ENCODE assay signal across 16 mouse cellular contexts in genomic region chr17:47815446-47815845, GRCm38 (mm10). TPM values are rescaled to one million over a fixed set of nuclear protein-coding genes. Genes with fewer than 3 reads are reported as not detected.
A peak's percentile ranks its signal among the peaks of the same experiment; 100 is the strongest.
DNase-seq lines count a peak whose midpoint lies in the region; ATAC-seq lines count a peak whose summit lies in the region.
"Had no signal": no experiment of that assay in that cellular context is flagged by ENCODE, and none has a peak within 500 bp of the region (broad histone marks: within the 10 kb centered on the region; RNA-seq: fewer than 3 reads in every experiment).

No protein-coding gene starts in this region.

- H3K9me3 ChIP-seq in hindbrain, embryonic 10.5 days = no peaks in the 10 kb centered on the region
- H3K9me3 ChIP-seq in hindbrain, embryonic 12.5 days (replicated peaks) = no peaks in the 10 kb centered on the region
- no peaks in the 10 kb centered on the region for H3K9me3 ChIP-seq in midbrain, embryonic 14.5 days (ENCODE audit: control insufficient read depth, low read length)
- H3K9me3 ChIP-seq in midbrain, embryonic 16.5 days (replicated peaks; ENCODE audit: control insufficient read depth, low read length, poor library complexity, severe bottlenecking) = no peaks in the 10 kb centered on the region
- no peaks in the 10 kb centered on the region for H3K9me3 ChIP-seq in limb, embryonic 15.5 days
- H3K9me3 ChIP-seq in neural tube, embryonic 15.5 days (replicated peaks) = no peaks in the 10 kb centered on the region
- H3K9me3 ChIP-seq: liver, embryonic 15.5 days had no signal

- H3K27me3 ChIP-seq in hindbrain, embryonic 10.5 days (ENCODE audit: insufficient read depth, poor library complexity, severe bottlenecking) = 0 out of 2 replicates have a peak, but pooled peaks cover 4% of the 10 kb centered on the region
- 0 out of 2 replicates have a peak, but pooled peaks cover 4% of the 10 kb centered on the region for H3K27me3 ChIP-seq in hindbrain, embryonic 12.5 days
- H3K27me3 ChIP-seq in midbrain, embryonic 14.5 days (ENCODE audit: control insufficient read depth, insufficient read depth, low read length) = no peaks in the 10 kb centered on the region
- H3K27me3 ChIP-seq in midbrain, embryonic 16.5 days (ENCODE audit: control insufficient read depth, insufficient read depth, low read depth, low read length) = no peaks in the 10 kb centered on the region
- no peaks in the 10 kb centered on the region for H3K27me3 ChIP-seq in limb, embryonic 15.5 days
- H3K27me3 ChIP-seq in neural tube, embryonic 15.5 days (replicated peaks) = peaks cover 20% of the 10 kb centered on the region
- H3K27me3 ChIP-seq: liver, embryonic 15.5 days had no signal

- H3K4me1 ChIP-seq in hindbrain, embryonic 10.5 days (replicated peaks) = peaks cover 53% of the 10 kb centered on the region
- H3K4me1 ChIP-seq in hindbrain, embryonic 12.5 days = peaks cover 29% of the 10 kb centered on the region
- H3K4me1 ChIP-seq in midbrain, embryonic 14.5 days (ENCODE audit: control insufficient read depth, insufficient read depth, low read length) = 0 out of 2 replicates have a peak, but pooled peaks cover 5% of the 10 kb centered on the region
- no peaks in the 10 kb centered on the region; the same call in 1 of the 2 replicates for H3K4me1 ChIP-seq in midbrain, embryonic 16.5 days (ENCODE audit: control insufficient read depth, insufficient read depth, low read length)
- H3K4me1 ChIP-seq in limb, embryonic 15.5 days = peaks cover 44% of the 10 kb centered on the region
- H3K4me1 ChIP-seq in neural tube, embryonic 15.5 days = peaks cover 14% of the 10 kb centered on the region

- peaks cover 53% of the 10 kb centered on the region for H3K36me3 ChIP-seq in hindbrain, embryonic 10.5 days
- H3K36me3 ChIP-seq in hindbrain, embryonic 12.5 days = peaks cover 18% of the 10 kb centered on the region; the same call in 1 of the 2 replicates
- no peaks in the 10 kb centered on the region for H3K36me3 ChIP-seq in midbrain, embryonic 14.5 days (ENCODE audit: control insufficient read depth, insufficient read depth, low read length)
- H3K36me3 ChIP-seq in midbrain, embryonic 16.5 days (ENCODE audit: control insufficient read depth, insufficient read depth, low read length) = no peaks in the 10 kb centered on the region
- peaks cover 55% of the 10 kb centered on the region for H3K36me3 ChIP-seq in limb, embryonic 15.5 days
- H3K36me3 ChIP-seq in neural tube, embryonic 15.5 days = no peaks in the 10 kb centered on the region
- H3K36me3 ChIP-seq: liver, embryonic 15.5 days had no signal

- no peak for DNase-seq in hindbrain, embryonic 10.5 days (ENCODE audit: low spot score)
- DNase-seq in midbrain, embryonic 14.5 days = no peak
- peak; percentile 74 for DNase-seq in ZHBTc4 (ENCODE audit: low read depth, low spot score)
- DNase-seq: adrenal gland, postnatal 25 days; cerebellum, adult 9-10 months; gastrocnemius, postnatal 36 days; layer of hippocampus, adult 9-11 months; lung, postnatal 36 days; spleen, adult 18-20 months had no signal

- H3K9ac ChIP-seq in hindbrain, embryonic 12.5 days = no peak overlapping the region
- H3K9ac ChIP-seq in midbrain, embryonic 14.5 days (replicated peaks; ENCODE audit: low read length) = no peak overlapping the region
- H3K9ac ChIP-seq in midbrain, embryonic 16.5 days (ENCODE audit: low read depth, low read length) = no peak overlapping the region
- no peak overlapping the region for H3K9ac ChIP-seq in limb, embryonic 15.5 days
- no peak overlapping the region for H3K9ac ChIP-seq in neural tube, embryonic 15.5 days (replicated peaks)
- H3K9ac ChIP-seq: liver, embryonic 15.5 days had no signal

- no peak overlapping the region for H3K4me3 ChIP-seq in hindbrain, embryonic 10.5 days
- no peak overlapping the region for H3K4me3 ChIP-seq in hindbrain, embryonic 12.5 days
- H3K4me3 ChIP-seq in midbrain, embryonic 14.5 days (replicated peaks; ENCODE audit: low read depth, low read length) = no peak overlapping the region
- H3K4me3 ChIP-seq in midbrain, embryonic 16.5 days (ENCODE audit: low read depth, low read length) = no peak overlapping the region
- H3K4me3 ChIP-seq in limb, embryonic 15.5 days = no peak overlapping the region
- no peak overlapping the region for H3K4me3 ChIP-seq in neural tube, embryonic 15.5 days (replicated peaks)
- H3K4me3 ChIP-seq: liver, embryonic 15.5 days had no signal

- no peak overlapping the region for H3K4me2 ChIP-seq in hindbrain, embryonic 12.5 days (replicated peaks)
- no peak overlapping the region for H3K4me2 ChIP-seq in midbrain, embryonic 14.5 days (ENCODE audit: low read length)
- no peak overlapping the region for H3K4me2 ChIP-seq in midbrain, embryonic 16.5 days (ENCODE audit: low read length)
- no peak overlapping the region for H3K4me2 ChIP-seq in limb, embryonic 15.5 days
- no peak overlapping the region for H3K4me2 ChIP-seq in neural tube, embryonic 15.5 days
- H3K4me2 ChIP-seq: liver, embryonic 15.5 days; midbrain, embryonic 11.5 days had no signal

- H3K27ac ChIP-seq in hindbrain, embryonic 10.5 days = peak overlapping the region; percentile 35; the same call in 1 of the 2 replicates
- no peak overlapping the region for H3K27ac ChIP-seq in hindbrain, embryonic 12.5 days
- no peak overlapping the region for H3K27ac ChIP-seq in midbrain, embryonic 14.5 days (replicated peaks; ENCODE audit: low read depth, low read length)
- H3K27ac ChIP-seq in midbrain, embryonic 16.5 days (ENCODE audit: low read length) = no peak overlapping the region
- peak overlapping the region; percentile 14; the same call in 1 of the 2 replicates for H3K27ac ChIP-seq in limb, embryonic 15.5 days
- no peak overlapping the region for H3K27ac ChIP-seq in neural tube, embryonic 15.5 days (replicated peaks)
- H3K27ac ChIP-seq: liver, embryonic 15.5 days had no signal

- WGBS in hindbrain, embryonic 10.5 days = 54% methylated on average over 10 of the region's 10 CpGs
- WGBS in hindbrain, embryonic 12.5 days = 37% methylated on average over 10 of the region's 10 CpGs
- 54% methylated on average over 10 of the region's 10 CpGs for WGBS in midbrain, embryonic 14.5 days
- 62% methylated on average over 10 of the region's 10 CpGs for WGBS in midbrain, embryonic 16.5 days
- WGBS in limb, embryonic 15.5 days = 47% methylated on average over 10 of the region's 10 CpGs
- WGBS in neural tube, embryonic 15.5 days = 50% methylated on average over 10 of the region's 10 CpGs

- no peak for ATAC-seq in hindbrain, embryonic 12.5 days (ENCODE audit: low FRiP score)
- ATAC-seq in midbrain, embryonic 14.5 days (ENCODE audit: low FRiP score, low TSS enrichment) = 0 out of 2 replicates have a peak, but pooled peaks have one; percentile 41
- ATAC-seq in midbrain, embryonic 16.5 days = no peak
- ATAC-seq in limb, embryonic 15.5 days (ENCODE audit: insufficient number of reproducible peaks, low FRiP score, low TSS enrichment, low read depth) = no peak
- ATAC-seq in neural tube, embryonic 15.5 days (ENCODE audit: low FRiP score) = no peak
- ATAC-seq: hindbrain, embryonic 16.5 days had no signal

RNA-seq across cellular contexts. Expression of gene Mdfi, which starts 19.0 kb away (rescaled TPM):
- polyA plus RNA-seq in hindbrain, embryonic 10.5 days (2016; fragmentation: Nextera tagmentation; extraction: Ambion mirVana) = 19.9 and 30.6 TPM in 2 replicates
- 15.0 and 20.9 TPM in 2 replicates for polyA plus RNA-seq in hindbrain, embryonic 12.5 days (2016; fragmentation: Nextera tagmentation; extraction: Ambion mirVana)
- polyA plus RNA-seq in midbrain, embryonic 14.5 days (2014; fragmentation: Nextera tagmentation; extraction: Ambion mirVana) = 8.3 and 8.4 TPM in 2 replicates
- polyA plus RNA-seq in midbrain, embryonic 16.5 days (2015; fragmentation: Nextera tagmentation; extraction: Ambion mirVana) = 2.4 and 2.9 TPM in 2 replicates
- polyA plus RNA-seq in limb, embryonic 15.5 days (2015; fragmentation: Nextera tagmentation; extraction: Ambion mirVana) = 17.5 and 18.2 TPM in 2 replicates
- 3.3 and 4.4 TPM in 2 replicates for polyA plus RNA-seq in neural tube, embryonic 15.5 days (2015; fragmentation: Nextera tagmentation; extraction: Ambion mirVana)

Comparison
In these comparisons a context has a peak if more than half of its experiments do, and no peak if none do; other contexts are left out.
1. H3K27ac ChIP-seq: peak in hindbrain, embryonic 10.5 days (single experiment) and limb, embryonic 15.5 days (single experiment); none in hindbrain, embryonic 12.5 days (single experiment), midbrain, embryonic 14.5 days (single experiment), midbrain, embryonic 16.5 days (single experiment) and neural tube, embryonic 15.5 days (single experiment).